In genomic region chr11:103556021-103556420, GRCm38 (mm10) we compare ENCODE assay signal across 10 mouse cellular contexts. TPM values are rescaled to one million over a fixed set of nuclear protein-coding genes. Genes with fewer than 3 reads are reported as not detected.
DNase-seq lines count a peak whose midpoint lies in the region; ATAC-seq and TF ChIP-seq lines count a peak whose summit lies in the region.
"Had no signal": no experiment of that assay in that cellular context is flagged by ENCODE, and none has a peak within 500 bp of the region (broad histone marks: within the 10 kb centered on the region; RNA-seq: fewer than 3 reads in every experiment).

No protein-coding gene starts in this region.

- peak; percentile 44; the same call in 1 of the 2 replicates for TF ChIP-seq CTCF in cortical plate, adult 2 months (IDR thresholded peaks at IDR 0.05; ENCODE audit: extremely low read depth, insufficient read depth, low read length)

- DNase-seq in embryo, embryonic 11 days, result peak; percentile 24
- no peak for DNase-seq in embryo, embryonic 10 days (ENCODE audit: low spot score)
- DNase-seq in limb, embryonic 14.5 days (ENCODE audit: low spot score), result peak; percentile 49
- no peak for DNase-seq in limb, embryonic 10.5 days (ENCODE audit: low spot score)
- peak; percentile 46 for DNase-seq in retina, embryonic 14.5 days (ENCODE audit: low spot score)
- DNase-seq in spleen, adult 12 weeks (ENCODE audit: low spot score), result no peak

- no peak overlapping the region for H3K9ac ChIP-seq in limb, embryonic 14.5 days (ENCODE audit: low read depth, low read length, severe bottlenecking)
- no peak overlapping the region for H3K9ac ChIP-seq in forebrain, embryonic 13.5 days
- H3K9ac ChIP-seq: embryonic facial prominence, embryonic 13.5 days had no signal

- no peak overlapping the region for H3K4me3 ChIP-seq in limb, embryonic 14.5 days (replicated peaks; ENCODE audit: low read length)
- no peak overlapping the region for H3K4me3 ChIP-seq in limb, embryonic 10.5 days
- no peak overlapping the region for H3K4me3 ChIP-seq in cortical plate, adult 2 months (ENCODE audit: insufficient read depth, low read length)
- H3K4me3 ChIP-seq in forebrain, embryonic 13.5 days, result no peak overlapping the region
- H3K4me3 ChIP-seq: embryonic facial prominence, embryonic 13.5 days had no signal

- no peak overlapping the region for H3K27ac ChIP-seq in limb, embryonic 14.5 days (replicated peaks; ENCODE audit: low read depth, low read length)
- H3K27ac ChIP-seq in limb, embryonic 10.5 days, result no peak overlapping the region
- no peak overlapping the region for H3K27ac ChIP-seq in cortical plate, adult 2 months (ENCODE audit: insufficient read depth, low read length)
- no peak overlapping the region for H3K27ac ChIP-seq in forebrain, embryonic 13.5 days
- H3K27ac ChIP-seq: embryonic facial prominence, embryonic 13.5 days had no signal

- TF ChIP-seq POLR2A in limb, embryonic 14.5 days (IDR thresholded peaks at IDR 0.05; ENCODE audit: borderline replicate concordance, extremely low read depth, insufficient read depth, insufficient read length), result no peak
- no peak for TF ChIP-seq POLR2A in cortical plate, adult 2 months (IDR thresholded peaks at IDR 0.05; ENCODE audit: extremely low read depth, insufficient read depth, low read length)

- no peak overlapping the region for H3K4me2 ChIP-seq in limb, embryonic 14.5 days (replicated peaks; ENCODE audit: low read depth, low read length, severe bottlenecking)
- no peak overlapping the region for H3K4me2 ChIP-seq in forebrain, embryonic 13.5 days
- H3K4me2 ChIP-seq: embryonic facial prominence, embryonic 13.5 days had no signal

- ATAC-seq in limb, embryonic 14.5 days (ENCODE audit: low FRiP score, low read depth), result no peak
- no peak for ATAC-seq in forebrain, embryonic 13.5 days
- ATAC-seq: inflammation-experienced regulatory T-cells, adult 6 months had no signal

- no peaks in the 10 kb centered on the region for H3K36me3 ChIP-seq in limb, embryonic 14.5 days (ENCODE audit: control insufficient read depth, insufficient read depth, low read length)
- H3K36me3 ChIP-seq in limb, embryonic 10.5 days, result no peaks in the 10 kb centered on the region
- no peaks in the 10 kb centered on the region for H3K36me3 ChIP-seq in forebrain, embryonic 13.5 days (ENCODE audit: poor library complexity, severe bottlenecking)
- H3K36me3 ChIP-seq: embryonic facial prominence, embryonic 13.5 days had no signal

- WGBS in limb, embryonic 14.5 days, result 72% methylated on average over 2 of the region's 2 CpGs
- WGBS in limb, embryonic 10.5 days, result 80% methylated on average over 2 of the region's 2 CpGs
- 70% methylated on average over 2 of the region's 2 CpGs for WGBS in forebrain, embryonic 13.5 days

- H3K9me3 ChIP-seq in limb, embryonic 14.5 days (ENCODE audit: control insufficient read depth, low read length), result no peaks in the 10 kb centered on the region
- H3K9me3 ChIP-seq in limb, embryonic 10.5 days (replicated peaks), result no peaks in the 10 kb centered on the region
- H3K9me3 ChIP-seq in forebrain, embryonic 13.5 days (replicated peaks), result no peaks in the 10 kb centered on the region
- H3K9me3 ChIP-seq: embryonic facial prominence, embryonic 13.5 days had no signal

- H3K4me1 ChIP-seq in limb, embryonic 14.5 days (ENCODE audit: control insufficient read depth, insufficient read depth, low read length), result no peaks in the 10 kb centered on the region
- no peaks in the 10 kb centered on the region for H3K4me1 ChIP-seq in limb, embryonic 10.5 days
- H3K4me1 ChIP-seq in cortical plate, adult 2 months (ENCODE audit: control insufficient read depth, insufficient read depth, low read length), result no peaks in the 10 kb centered on the region
- H3K4me1 ChIP-seq in forebrain, embryonic 13.5 days, result no peaks in the 10 kb centered on the region
- H3K4me1 ChIP-seq: embryonic facial prominence, embryonic 13.5 days had no signal

- no peaks in the 10 kb centered on the region for H3K27me3 ChIP-seq in limb, embryonic 14.5 days (ENCODE audit: control insufficient read depth, insufficient read depth, low read length)
- H3K27me3 ChIP-seq in limb, embryonic 10.5 days (ENCODE audit: low read depth, poor library complexity, severe bottlenecking), result no peaks in the 10 kb centered on the region
- H3K27me3 ChIP-seq in forebrain, embryonic 13.5 days, result no peaks in the 10 kb centered on the region
- H3K27me3 ChIP-seq: embryonic facial prominence, embryonic 13.5 days had no signal

RNA-seq across cellular contexts. Expression of gene Lrrc37a, which starts 51.6 kb away (rescaled TPM):
- not detected in 2 replicates for polyA plus RNA-seq in limb, embryonic 14.5 days (2012; rRNA removed)
- polyA plus RNA-seq in limb, embryonic 14.5 days (2014; fragmentation: Nextera tagmentation; extraction: Ambion mirVana), result not detected in 2 replicates
- not detected in 2 replicates for polyA plus RNA-seq in limb, embryonic 10.5 days (2016; fragmentation: Nextera tagmentation; extraction: Ambion mirVana)
- not detected in 2 replicates for polyA plus RNA-seq in cortical plate, adult 2 months (2012; rRNA removed)
- not detected in 2 replicates for polyA plus RNA-seq in forebrain, embryonic 13.5 days (2015; fragmentation: Nextera tagmentation; extraction: Ambion mirVana)
- polyA plus RNA-seq: embryonic facial prominence, embryonic 13.5 days; inflammation-experienced regulatory T-cells, adult 6 months had no signal

Comparison
In these comparisons a context has a peak if more than half of its experiments do, and no peak if none do; other contexts are left out.
1. DNase-seq: peak in embryo, embryonic 11 days (single experiment), limb, embryonic 14.5 days (single experiment) and retina, embryonic 14.5 days (single experiment); none in embryo, embryonic 10 days (single experiment), limb, embryonic 10.5 days (single experiment) and spleen, adult 12 weeks (single experiment).